Mouse (Mus musculus): Measurements from ENCODE around the gene Sept9.

- TF ChIP-seq CTCF (IDR thresholded peaks at IDR 0.05; ENCODE audit: insufficient read depth, low read length) (no peak), POLR2A (IDR thresholded peaks at IDR 0.05; ENCODE audit: borderline replicate concordance, extremely low read depth, low read depth, low read length) (no peak)
These were observed 70.5 kb downstream of the Sept9 start for GRCm38 (mm10) chr11:117269946-117270345.

All from lung, adult 2 months (tissue).